Mouse (Mus musculus): ENCODE measurements at regions not wholly inside any gene's neighbourhood (a gene's known extent, or its start where the extent isn't known, plus 50 kb on each side); places are given as distances from the start of the nearest gene placed in this dataset.
A peak's percentile ranks its signal among the peaks of the same experiment; 100 is the strongest.

GRCm38 (mm10) chr4:124228537-124228936, 310.7 kb upstream of the 4930535I16Rik start:
- 12% methylated on average over 17 of the region's 17 CpGs for WGBS

GRCm38 (mm10) chr4:124223646-124224500, 306.1 kb upstream of the 4930535I16Rik start:
- TF ChIP-seq CTCF (IDR thresholded peaks at IDR 0.05; ENCODE audit: extremely low read depth, insufficient read depth, insufficient read length, insufficient replicate concordance) (no peak), POLR2A (IDR thresholded peaks at IDR 0.05; ENCODE audit: low read depth, low read length) (no peak)
- DNase-seq (ENCODE audit: low read depth in 1 of 2, low spot score in 2 of 2), result no peak
- Histone ChIP-seq H3K27ac (ENCODE audit: insufficient read depth, low read length) (no peak overlapping the region), H3K4me3 (ENCODE audit: extremely low read depth, insufficient read depth, insufficient read length) (no peak overlapping the region), H3K4me1 (ENCODE audit: control insufficient read depth, insufficient read depth, insufficient read length) (no peaks in the 10 kb centered on the region), H3K36me3 (ENCODE audit: control insufficient read depth, insufficient read depth, low read length) (no peaks in the 10 kb centered on the region), H3K27me3 (ENCODE audit: control insufficient read depth, insufficient read depth, low read length) (no peaks in the 10 kb centered on the region)
- 74% methylated on average over 15 of the region's 15 CpGs for WGBS

More at GRCm38 (mm10) chr4:124228537-124228936, 310.7 kb upstream of the 4930535I16Rik start:
- no peaks in the 10 kb centered on the region for H3K36me3 ChIP-seq (ENCODE audit: control insufficient read depth, insufficient read depth, low read length)
- peak in 1 of 2 experiments; percentile 44 for DNase-seq (ENCODE audit: low read depth in 1 of 2, low spot score in 2 of 2)
- no peaks in the 10 kb centered on the region for H3K27me3 ChIP-seq (ENCODE audit: control insufficient read depth, insufficient read depth, low read length)
- H3K27ac ChIP-seq (ENCODE audit: insufficient read depth, low read length), result no peak overlapping the region
- no peaks in the 10 kb centered on the region for H3K4me1 ChIP-seq (ENCODE audit: control insufficient read depth, insufficient read depth, insufficient read length)
- TF ChIP-seq CTCF (IDR thresholded peaks at IDR 0.05; ENCODE audit: extremely low read depth, insufficient read depth, insufficient read length, insufficient replicate concordance), result no peak; the same call in 1 of the 2 replicates
- no peak for TF ChIP-seq POLR2A (IDR thresholded peaks at IDR 0.05; ENCODE audit: low read depth, low read length)
- H3K4me3 ChIP-seq (ENCODE audit: extremely low read depth, insufficient read depth, insufficient read length), result no peak overlapping the region

GRCm38 (mm10) chr4:124221736-124222135, 303.9 kb upstream of the 4930535I16Rik start:
- no peaks in the 10 kb centered on the region for H3K36me3 ChIP-seq (ENCODE audit: control insufficient read depth, insufficient read depth, low read length)
- no peak for DNase-seq (ENCODE audit: low read depth in 1 of 2, low spot score in 2 of 2)
- no peak overlapping the region for H3K27ac ChIP-seq (ENCODE audit: insufficient read depth, low read length)
- no peaks in the 10 kb centered on the region for H3K27me3 ChIP-seq (ENCODE audit: control insufficient read depth, insufficient read depth, low read length)
- WGBS, result 76% methylated on average over 4 of the region's 4 CpGs
- no peak for TF ChIP-seq POLR2A (IDR thresholded peaks at IDR 0.05; ENCODE audit: low read depth, low read length)
- no peak for TF ChIP-seq CTCF (IDR thresholded peaks at IDR 0.05; ENCODE audit: extremely low read depth, insufficient read depth, insufficient read length, insufficient replicate concordance)
- no peak overlapping the region for H3K4me3 ChIP-seq (ENCODE audit: extremely low read depth, insufficient read depth, insufficient read length)
- H3K4me1 ChIP-seq (ENCODE audit: control insufficient read depth, insufficient read depth, insufficient read length), result no peaks in the 10 kb centered on the region

GRCm38 (mm10) chr4:124217206-124217605, 299.4 kb upstream of the 4930535I16Rik start:
- no peak for DNase-seq (ENCODE audit: low read depth in 1 of 2, low spot score in 2 of 2)
- WGBS, result 16% methylated on average over 10 of the region's 10 CpGs
- TF ChIP-seq POLR2A (IDR thresholded peaks at IDR 0.05; ENCODE audit: low read depth, low read length) (no peak), CTCF (IDR thresholded peaks at IDR 0.05; ENCODE audit: extremely low read depth, insufficient read depth, insufficient read length, insufficient replicate concordance) (no peak)

GRCm38 (mm10) chr4:124216351-124216750, 298.5 kb upstream of the 4930535I16Rik start:
- no peaks in the 10 kb centered on the region for H3K4me1 ChIP-seq (ENCODE audit: control insufficient read depth, insufficient read depth, insufficient read length)
- no peak overlapping the region for H3K27ac ChIP-seq (ENCODE audit: insufficient read depth, low read length)
- TF ChIP-seq POLR2A (IDR thresholded peaks at IDR 0.05; ENCODE audit: low read depth, low read length), result no peak
- TF ChIP-seq CTCF (IDR thresholded peaks at IDR 0.05; ENCODE audit: extremely low read depth, insufficient read depth, insufficient read length, insufficient replicate concordance), result no peak
- H3K4me3 ChIP-seq (ENCODE audit: extremely low read depth, insufficient read depth, insufficient read length), result no peak overlapping the region
- no peak for DNase-seq (ENCODE audit: low read depth in 1 of 2, low spot score in 2 of 2)
- no peaks in the 10 kb centered on the region for H3K36me3 ChIP-seq (ENCODE audit: control insufficient read depth, insufficient read depth, low read length)
- H3K27me3 ChIP-seq (ENCODE audit: control insufficient read depth, insufficient read depth, low read length), result no peaks in the 10 kb centered on the region
- 77% methylated on average over 5 of the region's 5 CpGs for WGBS

More at GRCm38 (mm10) chr4:124217206-124217605, 299.4 kb upstream of the 4930535I16Rik start:
- no peaks in the 10 kb centered on the region for H3K27me3 ChIP-seq (ENCODE audit: control insufficient read depth, insufficient read depth, low read length)
- no peak overlapping the region for H3K4me3 ChIP-seq (ENCODE audit: extremely low read depth, insufficient read depth, insufficient read length)
- H3K36me3 ChIP-seq (ENCODE audit: control insufficient read depth, insufficient read depth, low read length), result no peaks in the 10 kb centered on the region
- no peak overlapping the region for H3K27ac ChIP-seq (ENCODE audit: insufficient read depth, low read length)
- no peaks in the 10 kb centered on the region for H3K4me1 ChIP-seq (ENCODE audit: control insufficient read depth, insufficient read depth, insufficient read length)

GRCm38 (mm10) chr4:124215077-124215476, 297.3 kb upstream of the 4930535I16Rik start:
- no peak for DNase-seq (ENCODE audit: low read depth in 1 of 2, low spot score in 2 of 2)
- Histone ChIP-seq H3K4me3 (ENCODE audit: extremely low read depth, insufficient read depth, insufficient read length) (no peak overlapping the region), H3K36me3 (ENCODE audit: control insufficient read depth, insufficient read depth, low read length) (no peaks in the 10 kb centered on the region), H3K4me1 (ENCODE audit: control insufficient read depth, insufficient read depth, insufficient read length) (no peaks in the 10 kb centered on the region), H3K27ac (ENCODE audit: insufficient read depth, low read length) (no peak overlapping the region), H3K27me3 (ENCODE audit: control insufficient read depth, insufficient read depth, low read length) (no peaks in the 10 kb centered on the region)
- whole genome bisulfite sequencing, result 80% methylated on average over 7 of the region's 7 CpGs
- TF ChIP-seq POLR2A (IDR thresholded peaks at IDR 0.05; ENCODE audit: low read depth, low read length), result no peak
- no peak for TF ChIP-seq CTCF (IDR thresholded peaks at IDR 0.05; ENCODE audit: extremely low read depth, insufficient read depth, insufficient read length, insufficient replicate concordance)

- DNase-seq (ENCODE audit: low read depth in 1 of 2, low spot score in 2 of 2), result no peak
- TF ChIP-seq POLR2A (IDR thresholded peaks at IDR 0.05; ENCODE audit: low read depth, low read length), result no peak
- no peak for TF ChIP-seq CTCF (IDR thresholded peaks at IDR 0.05; ENCODE audit: extremely low read depth, insufficient read depth, insufficient read length, insufficient replicate concordance)
- H3K4me1 ChIP-seq (ENCODE audit: control insufficient read depth, insufficient read depth, insufficient read length), result no peaks in the 10 kb centered on the region
- H3K36me3 ChIP-seq (ENCODE audit: control insufficient read depth, insufficient read depth, low read length), result no peaks in the 10 kb centered on the region
- H3K4me3 ChIP-seq (ENCODE audit: extremely low read depth, insufficient read depth, insufficient read length), result no peak overlapping the region
- H3K27me3 ChIP-seq (ENCODE audit: control insufficient read depth, insufficient read depth, low read length), result no peaks in the 10 kb centered on the region
- H3K27ac ChIP-seq (ENCODE audit: insufficient read depth, low read length), result no peak overlapping the region
- 90% methylated on average over 9 of the region's 9 CpGs for WGBS
Measured at GRCm38 (mm10) chr4:124210103-124210502, 292.3 kb upstream of the 4930535I16Rik start.

Data from spleen, adult 2 months (tissue).